Mouse (Mus musculus) heart, embryonic 16.5 days (tissue): ENCODE measurements around the gene Dnajb9. TPM values are rescaled to one million over a fixed set of nuclear protein-coding genes. Genes with fewer than 3 reads are reported as not detected.
A peak's percentile ranks its signal among the peaks of the same experiment; 100 is the strongest.
"Not testable (repeated sequence)": the region's sequence is repeated elsewhere in the genome, so short reads cannot be mapped to it uniquely, and the experiment has no call there.

Experiments used
- ATAC-seq: fragments of 200-750 bp; cut with Nextera tagmentation; replicated peaks from 2 replicates; pipeline ENCODE4 v1.8.0; 2017; ENCODE audit warnings: moderate number of reproducible peaks; ENCODE audit not compliant: insufficient read depth, low FRiP score; ENCODE audit errors: extremely low read depth
- H3K27ac ChIP-seq: fragments of 300-500 bp; sonication (generic); 2 replicates; pipeline ENCODE4 v1.5.1; 2014; ENCODE audit warnings: mild to moderate bottlenecking, low read length, control low read depth, moderate library complexity
- H3K27me3 ChIP-seq: fragments of 300-500 bp; sonication (generic); 2 replicates; pipeline ENCODE4 v1.6.1; 2014; ENCODE audit warnings: low read length, mixed read lengths; ENCODE audit not compliant: control insufficient read depth, insufficient read depth
- H3K36me3 ChIP-seq: fragments of 300-500 bp; sonication (generic); 2 replicates; pipeline ENCODE4 v1.6.1; 2014; ENCODE audit not compliant: control insufficient read depth, insufficient read depth
- H3K4me1 ChIP-seq: fragments of 300-500 bp; sonication (generic); 2 replicates; pipeline ENCODE4 v1.6.1; 2014; ENCODE audit warnings: low read length, mixed read lengths; ENCODE audit not compliant: control insufficient read depth, insufficient read depth
- H3K4me2 ChIP-seq: fragments of 300-500 bp; sonication (generic); 2 replicates; pipeline ENCODE4 v1.6.1; 2014; ENCODE audit warnings: low read depth, mild to moderate bottlenecking, control low read depth, low read length
- H3K4me3 ChIP-seq: fragments of 300-500 bp; sonication (generic); 2 replicates; pipeline ENCODE4 v1.5.1; 2014; ENCODE audit warnings: mild to moderate bottlenecking, control low read depth, low read length
- H3K9ac ChIP-seq: fragments of 300-500 bp; sonication (generic); 2 replicates; pipeline ENCODE4 v1.6.1; 2014; ENCODE audit warnings: low read length, control low read depth
- H3K9me3 ChIP-seq: fragments of 300-500 bp; sonication (generic); replicated peaks from 2 replicates; pipeline ENCODE4 v1.6.1; 2016; ENCODE audit warnings: low read length; ENCODE audit not compliant: control insufficient read depth
- WGBS: fragments of 180-500 bp; shearing (Covaris S2); extraction: QIAGEN DNeasy Blood & Tissue Kit; methylation state at CpG from one replicate; pipeline ENCODE4 v1.1.7; 2014; 5-methylcytosine and 5-hydroxymethylcytosine counted together
- polyA plus RNA-seq: library from polyadenylated mRNA; unstranded; fragments of >200 nt; fragmentation: Nextera tagmentation; extraction: Ambion mirVana; gene quantifications from 2 replicates; pipeline ENCODE4 v1.2.1, GENCODE M21; 2015

Gene Dnajb9
- polyA plus RNA-seq, 1 experiment from 2014 or later = 24.8 TPM

DNA sequence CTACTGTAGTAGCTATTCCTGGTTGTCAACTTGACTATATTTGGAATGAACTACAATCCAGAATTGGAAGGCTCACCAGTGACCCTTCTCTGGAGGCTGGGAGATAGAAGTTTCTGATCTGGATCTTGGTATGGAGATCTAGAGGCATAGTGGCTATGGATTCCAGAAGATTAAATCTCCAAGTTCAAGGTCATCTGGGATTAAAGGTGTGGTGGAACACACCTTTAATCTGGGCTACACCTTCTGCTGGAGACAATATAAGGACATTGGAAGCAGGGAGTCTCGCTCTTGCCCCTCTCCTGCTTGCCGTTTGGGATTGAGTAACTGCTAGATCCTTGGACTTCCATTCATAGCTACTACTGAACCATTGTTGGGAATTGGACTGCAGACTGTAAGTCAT lies 10.9 kb upstream of the Dnajb9 start, which contains the start of gene Pnpla8:
TSS of gene Pnpla8 (plus strand) at position 301 of the 400 bp plus-strand sequence.
- H3K27ac ChIP-seq, H3K27me3 ChIP-seq, H3K9me3 ChIP-seq, H3K36me3 ChIP-seq, ATAC-seq, H3K4me1 ChIP-seq: not testable (repeated sequence)
- WGBS = 87% methylated on average over 2 of the region's 2 CpGs
- Histone ChIP-seq H3K4me3 (peak within 1 kb of the TSS; percentile 74), H3K4me2 (peak within 1 kb of the TSS; percentile 94), H3K9ac (peak within 1 kb of the TSS; percentile 81)

DNA sequence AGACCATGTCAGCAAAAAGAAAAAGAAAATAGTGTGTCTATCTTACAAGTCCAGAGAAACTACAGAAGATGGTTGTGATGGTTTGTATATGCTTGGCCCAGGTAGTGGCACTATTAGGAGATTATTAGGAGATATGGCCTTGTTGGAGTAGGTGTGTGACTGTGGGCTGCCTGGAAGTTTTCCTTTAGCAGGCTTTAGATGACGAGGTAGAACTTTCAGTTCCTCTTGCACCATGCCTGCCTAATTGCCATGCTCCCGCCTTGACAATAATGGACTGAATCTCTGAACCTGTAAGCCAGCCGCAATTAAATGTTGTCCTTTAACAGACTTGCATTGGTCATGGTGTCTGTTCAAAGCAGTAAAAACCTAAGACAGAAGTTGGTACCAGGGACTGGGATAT lies 1.4 kb upstream of the Dnajb9 start:
- no peak overlapping the region for H3K9ac ChIP-seq
- ATAC-seq = no peak
- no peak overlapping the region for H3K4me2 ChIP-seq
- no peak overlapping the region for H3K27ac ChIP-seq
- H3K27me3 ChIP-seq = no peaks in the 10 kb centered on the region
- 85% methylated on average over 3 of the region's 3 CpGs for WGBS
- no peaks in the 10 kb centered on the region for H3K36me3 ChIP-seq
- H3K4me3 ChIP-seq = no peak overlapping the region
- H3K4me1 ChIP-seq = peaks cover 2% of the 10 kb centered on the region; the same call in 1 of the 2 replicates
- H3K9me3 ChIP-seq = no peaks in the 10 kb centered on the region

DNA sequence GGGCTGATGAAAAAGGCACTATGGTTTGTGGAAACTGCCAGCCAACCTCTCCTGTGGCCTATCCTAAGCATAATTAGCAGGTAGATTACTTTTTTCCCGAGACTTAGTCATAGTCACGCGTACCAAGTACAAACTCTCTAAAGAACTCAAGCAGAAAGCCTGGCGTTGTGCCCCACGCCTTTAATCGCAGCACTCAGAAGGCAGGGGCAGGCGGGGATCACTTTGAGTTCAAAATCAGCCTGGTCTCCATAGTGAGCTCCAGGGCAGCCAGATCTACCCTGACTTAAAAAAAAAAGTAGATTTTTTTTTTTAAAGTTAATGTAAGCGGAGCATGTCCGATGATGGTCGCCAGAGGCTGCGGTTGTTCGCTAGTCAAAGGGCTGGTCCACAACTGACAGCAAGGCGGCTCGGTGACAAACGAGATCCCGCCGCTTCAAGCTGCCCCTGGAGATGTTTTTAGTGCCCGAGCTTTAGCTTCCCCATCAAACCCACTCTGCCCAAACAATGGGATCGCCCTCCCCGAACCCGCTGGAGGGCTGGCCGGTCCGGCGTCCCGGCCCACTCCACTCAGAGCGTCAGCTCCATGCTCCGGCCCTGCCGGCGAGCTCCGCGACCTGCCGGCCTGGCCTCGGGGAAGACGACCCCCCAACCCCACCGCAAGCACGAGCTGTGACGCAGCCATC lies 844 bp downstream of the Dnajb9 start:
- Histone ChIP-seq H3K9me3 (no peaks in the 10 kb centered on the region), H3K4me3 (peak overlapping the region; percentile 98), H3K27ac (peak overlapping the region; percentile 84), H3K4me2 (peak overlapping the region; percentile 86), H3K9ac (peak overlapping the region; percentile 96), H3K4me1 (peaks cover 2% of the 10 kb centered on the region; the same call in 1 of the 2 replicates), H3K36me3 (peaks cover 8% of the 10 kb centered on the region), H3K27me3 (no peaks in the 10 kb centered on the region)
- WGBS = under 1% methylated on average over 37 of the region's 37 CpGs
- ATAC-seq = no peak; the same call in 1 of the 2 replicates

DNA sequence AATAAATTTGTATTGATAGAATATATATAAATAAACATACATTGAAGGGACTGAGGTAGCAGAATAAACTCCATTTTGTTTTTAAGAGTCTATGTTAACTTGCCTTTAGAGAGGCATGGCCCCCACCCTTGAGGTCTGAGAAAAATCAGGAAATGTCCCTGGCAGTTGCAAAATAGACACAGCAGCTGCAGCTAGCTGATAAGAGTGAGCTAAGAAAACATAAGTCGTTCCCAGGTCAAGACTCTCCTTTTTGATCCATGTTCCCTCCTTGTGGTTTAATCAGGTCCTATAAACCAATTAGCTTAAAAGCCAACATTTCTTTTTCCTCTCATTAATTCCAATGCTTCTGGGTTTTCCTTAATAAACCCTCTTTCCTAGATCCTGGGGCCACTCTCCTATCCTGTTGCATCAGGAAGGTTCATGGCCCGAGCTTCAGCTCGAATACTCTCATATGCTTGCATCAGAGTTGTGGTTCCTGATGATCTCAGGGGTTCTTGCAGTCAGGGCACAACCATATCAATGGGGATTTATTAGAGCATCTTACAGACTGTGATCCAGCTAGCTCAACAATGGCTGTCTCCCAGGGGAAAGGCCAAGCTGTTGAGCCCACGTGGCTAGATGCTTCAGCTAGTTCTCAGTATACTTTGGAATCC lies 12.1 kb downstream of the Dnajb9 start:
- no peaks in the 10 kb centered on the region for H3K9me3 ChIP-seq
- H3K27me3 ChIP-seq = no peaks in the 10 kb centered on the region
- H3K27ac ChIP-seq = no peak overlapping the region
- H3K4me1 ChIP-seq = no peaks in the 10 kb centered on the region
- no peaks in the 10 kb centered on the region for H3K36me3 ChIP-seq
- 31% methylated on average over 4 of the region's 4 CpGs for WGBS
- H3K4me3 ChIP-seq = no peak overlapping the region
- no peak overlapping the region for H3K4me2 ChIP-seq
- ATAC-seq = no peak
- H3K9ac ChIP-seq = no peak overlapping the region

DNA sequence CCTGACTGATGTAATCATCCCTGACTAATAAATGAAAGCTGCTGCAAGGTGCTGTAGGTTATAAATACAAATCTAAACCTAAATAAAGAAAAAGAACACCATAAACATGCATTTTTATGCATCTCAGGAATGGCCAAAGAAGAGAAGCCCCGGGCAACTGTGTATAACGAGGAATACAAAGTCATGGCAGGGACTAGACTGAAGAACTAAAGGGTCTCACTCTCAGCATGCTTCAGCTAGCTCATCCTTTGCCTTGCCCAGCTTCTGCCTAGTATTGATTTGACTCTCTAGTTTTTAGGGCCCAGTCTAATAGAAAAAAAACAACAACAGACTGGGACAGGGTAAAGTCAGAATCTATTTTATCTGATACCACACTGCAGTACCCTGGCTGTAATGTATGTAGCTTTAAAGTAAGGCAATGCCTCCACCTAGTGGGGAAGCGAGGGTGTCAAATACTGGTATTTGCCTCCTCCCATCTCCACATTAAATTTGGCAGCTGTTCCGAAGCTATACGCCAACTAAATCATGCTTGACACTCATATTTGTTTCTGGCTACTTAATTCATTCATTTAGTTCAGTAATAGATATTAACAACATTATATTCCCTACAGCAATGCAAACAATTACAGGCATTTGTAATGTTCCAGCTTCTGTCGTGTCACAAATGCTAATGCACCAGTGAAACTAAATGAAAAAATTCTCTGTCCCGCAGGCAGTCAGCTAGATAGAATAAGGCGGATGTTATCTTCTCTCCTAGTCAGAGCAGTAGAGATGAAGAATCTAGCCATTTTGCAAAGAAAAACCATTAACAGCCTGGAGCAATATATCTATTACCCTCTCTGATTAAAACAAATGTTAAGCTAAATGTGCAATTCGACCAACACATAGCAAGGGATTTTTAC lies 28.8 kb downstream of the Dnajb9 start:
- Histone ChIP-seq H3K4me3 (no peak overlapping the region), H3K4me1 (no peaks in the 10 kb centered on the region), H3K27ac (no peak overlapping the region), H3K4me2 (no peak overlapping the region), H3K36me3 (no peaks in the 10 kb centered on the region), H3K9ac (no peak overlapping the region), H3K27me3 (no peaks in the 10 kb centered on the region), H3K9me3 (no peaks in the 10 kb centered on the region)
- WGBS = 46% methylated on average over 9 of the region's 9 CpGs
- ATAC-seq = no peak

DNA sequence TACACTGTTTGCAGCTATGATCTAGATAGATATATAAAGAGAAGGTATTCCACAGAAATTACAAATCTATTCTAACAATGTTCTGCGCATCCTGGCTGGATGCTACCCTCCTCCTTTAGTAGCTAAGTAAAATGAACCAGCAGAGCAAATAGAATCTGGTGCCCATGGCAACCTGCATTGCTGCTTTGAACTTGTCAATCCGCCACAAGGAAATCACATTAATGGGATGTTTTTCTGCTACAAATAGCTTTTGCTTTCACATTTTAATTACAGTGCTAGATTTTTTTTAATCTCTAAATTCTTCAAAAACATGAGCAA lies 33.1 kb downstream of the Dnajb9 start:
- Histone ChIP-seq H3K4me3 (no peak overlapping the region), H3K27ac (no peak overlapping the region), H3K36me3 (no peaks in the 10 kb centered on the region), H3K4me1 (no peaks in the 10 kb centered on the region), H3K4me2 (no peak overlapping the region), H3K9me3 (no peaks in the 10 kb centered on the region), H3K27me3 (no peaks in the 10 kb centered on the region), H3K9ac (no peak overlapping the region)
- no peak for ATAC-seq
- 77% methylated on average over 2 of the region's 2 CpGs for WGBS

DNA sequence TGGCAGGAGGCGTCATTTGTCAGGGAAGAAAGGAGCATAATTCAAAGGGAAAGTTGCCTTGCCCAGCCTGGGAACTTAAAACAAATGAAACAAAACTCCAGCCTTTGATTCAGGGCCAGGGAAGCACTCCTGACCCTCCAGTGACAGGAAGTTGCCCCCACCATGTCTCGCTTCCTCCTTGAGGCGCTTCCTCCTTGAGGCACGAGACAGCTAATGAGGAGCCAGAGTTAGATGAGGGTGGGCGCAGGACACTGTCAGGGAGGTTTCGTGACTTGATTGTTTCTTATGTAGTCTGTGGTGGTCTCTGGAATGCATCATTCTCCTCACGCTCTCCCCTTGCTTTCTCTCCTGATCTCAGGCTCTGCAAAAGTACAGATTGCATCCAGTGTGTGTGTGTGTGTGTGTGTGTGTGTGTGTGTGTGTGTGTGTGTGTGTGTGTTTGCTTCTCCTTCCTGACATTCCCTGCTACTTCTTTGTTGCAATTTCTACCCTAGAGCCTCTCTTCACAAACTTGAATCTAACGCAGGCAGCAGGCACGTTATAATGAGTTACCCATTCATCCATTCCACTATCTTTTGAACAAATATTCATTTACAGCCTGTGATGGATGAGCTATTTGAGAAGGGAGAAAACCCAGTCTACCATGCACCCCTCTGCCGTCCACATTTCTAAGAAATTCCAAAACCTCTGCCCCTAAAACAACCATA lies 33.6 kb downstream of the Dnajb9 start:
- no peaks in the 10 kb centered on the region for H3K9me3 ChIP-seq
- H3K27me3 ChIP-seq = no peaks in the 10 kb centered on the region
- H3K4me2 ChIP-seq = peak overlapping the region; percentile 32; the same call in 1 of the 2 replicates
- H3K9ac ChIP-seq = no peak overlapping the region
- H3K4me1 ChIP-seq = no peaks in the 10 kb centered on the region
- H3K4me3 ChIP-seq = no peak overlapping the region
- H3K36me3 ChIP-seq = no peaks in the 10 kb centered on the region
- no peak for ATAC-seq
- H3K27ac ChIP-seq = no peak overlapping the region
- WGBS = 45% methylated on average over 10 of the region's 10 CpGs

DNA sequence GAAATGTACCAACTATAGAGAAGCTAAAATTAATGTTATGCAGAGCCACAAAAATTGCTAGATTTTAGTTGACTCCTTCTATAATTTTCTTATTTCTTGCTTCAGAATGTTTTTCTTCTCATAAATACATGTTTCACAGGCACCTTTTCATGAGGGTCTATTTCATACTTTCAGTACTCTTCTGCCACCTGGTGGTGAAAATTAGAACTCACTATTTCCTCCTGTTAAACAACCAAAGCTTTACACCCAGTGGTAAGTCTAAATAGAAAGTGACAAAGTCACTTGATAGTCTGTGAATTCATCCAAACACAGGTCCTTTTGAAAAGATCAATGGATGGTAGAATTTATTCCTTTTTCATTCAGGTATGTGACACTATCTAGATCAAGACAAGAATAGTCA lies 43.2 kb downstream of the Dnajb9 start:
- no peak for ATAC-seq

More for the DNA sequence above, 43.2 kb downstream of the Dnajb9 start:
- Histone ChIP-seq H3K4me1 (no peaks in the 10 kb centered on the region), H3K9me3 (no peaks in the 10 kb centered on the region), H3K36me3 (no peaks in the 10 kb centered on the region), H3K4me3 (no peak overlapping the region), H3K4me2 (no peak overlapping the region), H3K27ac (no peak overlapping the region), H3K9ac (no peak overlapping the region), H3K27me3 (no peaks in the 10 kb centered on the region)
